Comparison of ENCODE assay signal across 26 mouse cellular contexts in the genomic region with DNA sequence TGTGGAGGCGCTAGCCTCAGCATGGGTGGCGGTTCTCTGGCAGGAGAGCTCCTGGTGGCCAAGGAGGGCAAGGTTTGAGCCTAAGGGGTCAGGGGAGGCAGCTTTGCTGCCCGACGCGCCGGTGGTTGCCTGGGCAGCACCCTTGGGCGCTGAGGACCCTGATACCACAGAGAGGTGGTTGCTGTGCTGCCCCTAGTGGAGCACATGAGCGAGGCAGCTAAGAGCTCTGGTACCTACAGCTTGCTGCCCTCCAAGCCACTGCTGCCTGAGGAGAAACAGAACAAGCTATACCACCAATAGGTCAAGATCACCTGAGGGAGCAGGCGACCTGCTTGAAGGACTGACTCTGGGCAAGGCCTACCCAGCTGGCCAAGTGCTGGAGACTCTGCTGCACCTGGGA. TPM values are rescaled to one million over a fixed set of nuclear protein-coding genes. Genes with fewer than 3 reads are reported as not detected.
A peak's percentile ranks its signal among the peaks of the same experiment; 100 is the strongest.
DNase-seq lines count a peak whose midpoint lies in the region; ATAC-seq and TF ChIP-seq lines count a peak whose summit lies in the region.
"Had no signal": no experiment of that assay in that cellular context is flagged by ENCODE, and none has a peak within 500 bp of the region (broad histone marks: within the 10 kb centered on the region; RNA-seq: fewer than 3 reads in every experiment).

No protein-coding gene starts in this region.

- no peak overlapping the region for H3K9ac ChIP-seq in CH12.LX (ENCODE audit: insufficient read depth, low read depth)
- no peak overlapping the region for H3K9ac ChIP-seq in MEL (ENCODE audit: control insufficient read depth, low read depth, low read length, poor library complexity, severe bottlenecking)
- no peak overlapping the region for H3K9ac ChIP-seq in stomach, postnatal 0 days (ENCODE audit: low read length)
- no peak overlapping the region for H3K9ac ChIP-seq in midbrain, embryonic 13.5 days (replicated peaks)
- H3K9ac ChIP-seq: embryonic facial prominence, embryonic 12.5 days; forebrain, postnatal 0 days; heart, embryonic 15.5 days; limb, embryonic 12.5 days; liver, embryonic 15.5 days; neural tube, embryonic 15.5 days had no signal

- H3K4me1 ChIP-seq in CH12.LX (ENCODE audit: control insufficient read depth in 1 of 2, insufficient read depth in 2 of 2) (no peaks in the 10 kb centered on the region), MEL (ENCODE audit: control insufficient read depth in 1 of 2, insufficient read depth in 2 of 2, low read length in 2 of 2) (no peaks in the 10 kb centered on the region)
- no peaks in the 10 kb centered on the region for H3K4me1 ChIP-seq in stomach, postnatal 0 days (replicated peaks; ENCODE audit: control insufficient read depth, insufficient read depth)
- no peaks in the 10 kb centered on the region for H3K4me1 ChIP-seq in midbrain, embryonic 13.5 days (replicated peaks)
- H3K4me1 ChIP-seq: embryonic facial prominence, embryonic 12.5 days; heart, embryonic 15.5 days; limb, embryonic 12.5 days; liver, embryonic 15.5 days; neural tube, embryonic 15.5 days had no signal

- H3K4me3 ChIP-seq in CH12.LX (replicated peaks in 1 of 3; ENCODE audit: low read depth in 2 of 3, low read length in 2 of 3, poor library complexity in 1 of 3) (no peak overlapping the region), MEL (ENCODE audit: control insufficient read depth in 1 of 2, insufficient read depth in 1 of 2, low read depth in 2 of 2, low read length in 2 of 2) (no peak overlapping the region)
- H3K4me3 ChIP-seq in stomach, postnatal 0 days (ENCODE audit: low read depth, low read length): no peak overlapping the region
- no peak overlapping the region for H3K4me3 ChIP-seq in midbrain, embryonic 13.5 days (replicated peaks)
- H3K4me3 ChIP-seq: embryonic facial prominence, embryonic 12.5 days; gastrocnemius, adult 2 months; heart, embryonic 15.5 days; left cerebral cortex, adult 2 months; limb, embryonic 12.5 days; liver, embryonic 15.5 days; neural tube, embryonic 15.5 days had no signal

- H3K36me3 ChIP-seq in CH12.LX (replicated peaks in 1 of 2; ENCODE audit: control insufficient read depth in 1 of 2, insufficient read depth in 1 of 2, low read length in 1 of 2) (no peaks in the 10 kb centered on the region), MEL (ENCODE audit: control insufficient read depth in 1 of 2, insufficient read depth in 2 of 2, low read length in 2 of 2) (no peaks in the 10 kb centered on the region)
- no peaks in the 10 kb centered on the region for H3K36me3 ChIP-seq in stomach, postnatal 0 days (ENCODE audit: control insufficient read depth, insufficient read depth, low read length)
- H3K36me3 ChIP-seq in midbrain, embryonic 13.5 days: no peaks in the 10 kb centered on the region
- H3K36me3 ChIP-seq: embryonic facial prominence, embryonic 12.5 days; heart, embryonic 15.5 days; limb, embryonic 12.5 days; liver, embryonic 15.5 days; neural tube, embryonic 15.5 days had no signal

- H3K79me2 ChIP-seq in CH12.LX (replicated peaks; ENCODE audit: control insufficient read depth, extremely low read depth, insufficient read depth, poor library complexity, severe bottlenecking): no peaks in the 10 kb centered on the region
- H3K79me2 ChIP-seq in MEL (ENCODE audit: control insufficient read depth, insufficient read depth, low read length, poor library complexity): no peaks in the 10 kb centered on the region

- TF ChIP-seq EP300 in CH12.LX (IDR thresholded peaks at IDR 0.05; ENCODE audit: low read length): no peak
- TF ChIP-seq EP300 in MEL (IDR thresholded peaks at IDR 0.05; ENCODE audit: low read depth in 1 of 2, low read length in 2 of 2): no peak
- TF ChIP-seq EP300 in stomach, postnatal 0 days (optimal IDR thresholded peaks at IDR 0.05): no peak

- no peak for ATAC-seq in stomach, postnatal 0 days (ENCODE audit: low FRiP score, low TSS enrichment)
- ATAC-seq in midbrain, embryonic 13.5 days: no peak
- ATAC-seq: activated CD4-positive, CD25-positive, alpha-beta regulatory T cell, adult 4 months; forebrain, postnatal 0 days; inflammation-experienced regulatory T-cells, adult 6 months had no signal

- TF ChIP-seq RAD21 in CH12.LX (IDR thresholded peaks at IDR 0.05; ENCODE audit: low read depth, low read length): no peak
- no peak for TF ChIP-seq RAD21 in MEL (IDR thresholded peaks at IDR 0.05; ENCODE audit: low read depth, low read length)

- WGBS in stomach, postnatal 0 days: 29% methylated on average over 9 of the region's 9 CpGs
- WGBS in midbrain, embryonic 13.5 days: 32% methylated on average over 9 of the region's 9 CpGs

- in situ Hi-C loops in CH12.LX (cut with MboI; ENCODE audit: low pct_ligation_motif_present, low pct_unique_long_range_greater_than_20kb, low sequenced_read_pairs): no loop called here

- H3K4me2 ChIP-seq in CH12.LX (ENCODE audit: insufficient read depth, low read depth, poor library complexity, severe bottlenecking): no peak overlapping the region
- no peak overlapping the region for H3K4me2 ChIP-seq in stomach, postnatal 0 days (replicated peaks; ENCODE audit: low read depth)
- no peak overlapping the region for H3K4me2 ChIP-seq in midbrain, embryonic 13.5 days (replicated peaks)
- H3K4me2 ChIP-seq: embryonic facial prominence, embryonic 12.5 days; heart, embryonic 15.5 days; limb, embryonic 12.5 days; liver, embryonic 15.5 days; neural tube, embryonic 15.5 days had no signal

- H3K27me3 ChIP-seq in CH12.LX (replicated peaks): peaks cover 24% of the 10 kb centered on the region
- H3K27me3 ChIP-seq in MEL (ENCODE audit: control insufficient read depth in 1 of 2, insufficient read depth in 2 of 2, low read length in 2 of 2): no peaks in the 10 kb centered on the region; a peak in 1 of 4 replicates
- no peaks in the 10 kb centered on the region for H3K27me3 ChIP-seq in stomach, postnatal 0 days (ENCODE audit: control insufficient read depth, insufficient read depth, low read length)
- H3K27me3 ChIP-seq in midbrain, embryonic 13.5 days: no peaks in the 10 kb centered on the region
- H3K27me3 ChIP-seq: embryonic facial prominence, embryonic 12.5 days; heart, embryonic 15.5 days; limb, embryonic 12.5 days; liver, embryonic 15.5 days; neural tube, embryonic 15.5 days had no signal

- H3K27ac ChIP-seq in CH12.LX (ENCODE audit: insufficient read depth, low read depth) (no peak overlapping the region), MEL (ENCODE audit: control insufficient read depth, low read depth, low read length) (no peak overlapping the region)
- H3K27ac ChIP-seq in stomach, postnatal 0 days (replicated peaks): no peak overlapping the region
- H3K27ac ChIP-seq in midbrain, embryonic 13.5 days: no peak overlapping the region
- H3K27ac ChIP-seq: embryonic facial prominence, embryonic 12.5 days; gastrocnemius, adult 2 months; heart, embryonic 15.5 days; left cerebral cortex, adult 2 months; limb, embryonic 12.5 days; liver, embryonic 15.5 days; neural tube, embryonic 15.5 days had no signal

- TF ChIP-seq CTCF in CH12.LX (conservative IDR thresholded peaks at IDR 0.05 in 1 of 2, IDR thresholded peaks at IDR 0.05 in 1 of 2; ENCODE audit: low read depth in 2 of 2, low read length in 2 of 2) (peak; percentile 15 to 27; a peak in 2 of 4 replicates), MEL (IDR thresholded peaks at IDR 0.05 in 2 of 3, conservative IDR thresholded peaks at IDR 0.05 in 1 of 3; ENCODE audit: control insufficient read depth in 1 of 3, insufficient read depth in 1 of 3, low read depth in 2 of 3, low read length in 3 of 3, poor library complexity in 1 of 3, severe bottlenecking in 1 of 3) (peak; percentile 14 to 34 (median 29); a peak in 3 of 6 replicates)
- TF ChIP-seq CTCF in stomach, postnatal 0 days (IDR thresholded peaks at IDR 0.05; ENCODE audit: low read depth): peak; percentile 12; the same call in 1 of the 2 replicates

- dilution Hi-C loops in CH12.LX (cut with MboI; ENCODE audit: extremely low pct_ligation_motif_present, extremely low pct_unique_long_range_greater_than_20kb, low sequenced_read_pairs): no loop called here

- TF ChIP-seq POLR2A in CH12.LX (IDR thresholded peaks at IDR 0.05; ENCODE audit: low read depth, low read length) (no peak), MEL (IDR thresholded peaks at IDR 0.05; ENCODE audit: control insufficient read depth in 1 of 2, insufficient read depth in 1 of 2, low read depth in 1 of 2, low read length in 2 of 2, poor library complexity in 1 of 2) (no peak)

- DNase-seq in kidney, postnatal 10 days: peak; percentile 4
- no peak for DNase-seq in kidney, adult 18-20 months
- DNase-seq in CH12.LX (ENCODE audit: extremely low read depth) (peak; percentile 23), MEL (ENCODE audit: low read depth, low spot score) (peak; percentile 4)
- no peak for DNase-seq in stomach, postnatal 0 days (ENCODE audit: low spot score)
- no peak for DNase-seq in adrenal gland, postnatal 4 days (ENCODE audit: low spot score in 2 of 2)
- DNase-seq in frontal cortex, postnatal 36 days (ENCODE audit: low spot score in 2 of 2): no peak
- DNase-seq: adrenal gland, postnatal 25 days; B cell, adult 2 months; cerebellum, adult 9-10 months; forebrain, postnatal 0 days; gastrocnemius, adult 2 months; heart, adult 18-20 months; lung, postnatal 10 days had no signal

- H3K9me3 ChIP-seq in CH12.LX (replicated peaks; ENCODE audit: low read length) (no peaks in the 10 kb centered on the region), MEL (replicated peaks; ENCODE audit: insufficient read depth, low read length) (no peaks in the 10 kb centered on the region)
- H3K9me3 ChIP-seq in stomach, postnatal 0 days (ENCODE audit: control insufficient read depth, low read length): no peaks in the 10 kb centered on the region
- no peaks in the 10 kb centered on the region for H3K9me3 ChIP-seq in midbrain, embryonic 13.5 days
- H3K9me3 ChIP-seq: embryonic facial prominence, embryonic 12.5 days; heart, embryonic 15.5 days; limb, embryonic 12.5 days; liver, embryonic 15.5 days; neural tube, embryonic 15.5 days had no signal

RNA-seq across cellular contexts. Expression of gene Vmn2r24, which starts 15.1 kb away (rescaled TPM):
- total RNA-seq in CH12.LX (2012; rRNA removed) (not detected in 2 replicates), CH12.LX (2014; rRNA removed) (not detected in 2 replicates), MEL (2012; rRNA removed) (not detected in 2 replicates)
- polyA plus RNA-seq in CH12.LX (2012; ENCODE audit: insufficient read length, low read depth) (0.03 and 0.06 TPM in 2 replicates), MEL (2012; ENCODE audit: insufficient read depth in 1 of 2, insufficient read length in 2 of 2, low read depth in 1 of 2, low replicate concordance in 2 of 2, missing spikeins in 1 of 2) (under 1 TPM in 1 of 2 experiments, not detected in 1; 0.01 TPM)
- not detected in 2 replicates for polyA plus RNA-seq in stomach, postnatal 0 days (2015; fragmentation: Nextera tagmentation; extraction: Ambion mirVana)
- not detected for total RNA-seq in adrenal gland, postnatal 4 days (2021)
- not detected in 2 replicates for polyA plus RNA-seq in midbrain, embryonic 13.5 days (2015; fragmentation: Nextera tagmentation; extraction: Ambion mirVana)
- total RNA-seq: adrenal gland, postnatal 25 days; forebrain, postnatal 0 days; gastrocnemius, adult 2 months; heart, adult 18-20 months had no signal
- polyA plus RNA-seq: cortical plate, adult 2 months; embryonic facial prominence, embryonic 12.5 days; forebrain, postnatal 0 days; heart, embryonic 15.5 days; hindbrain, embryonic 11.5 days; kidney, embryonic 14.5 days; limb, embryonic 12.5 days; liver, embryonic 15.5 days; neural tube, embryonic 15.5 days had no signal

RNA-seq across cellular contexts. Expression of gene Vmn2r25, which starts 59.5 kb away (rescaled TPM):
- not detected in 2 replicates for total RNA-seq in CH12.LX (2012; rRNA removed)
- not detected in 2 replicates for total RNA-seq in CH12.LX (2014; rRNA removed)
- polyA plus RNA-seq in CH12.LX (2012; ENCODE audit: insufficient read length, low read depth): not detected in 2 replicates
- 0.04 TPM in 1 of 2 replicates, not detected in the other for total RNA-seq in MEL (2012; rRNA removed)
- polyA plus RNA-seq in MEL (2012; ENCODE audit: insufficient read depth in 1 of 2, insufficient read length in 2 of 2, low read depth in 1 of 2, low replicate concordance in 2 of 2, missing spikeins in 1 of 2): not detected
- polyA plus RNA-seq in stomach, postnatal 0 days (2015; fragmentation: Nextera tagmentation; extraction: Ambion mirVana): not detected in 2 replicates
- not detected for total RNA-seq in adrenal gland, postnatal 4 days (2021)
- polyA plus RNA-seq in midbrain, embryonic 13.5 days (2015; fragmentation: Nextera tagmentation; extraction: Ambion mirVana): not detected in 2 replicates
- total RNA-seq: adrenal gland, postnatal 25 days; forebrain, postnatal 0 days; gastrocnemius, adult 2 months; heart, adult 18-20 months; left cerebral cortex, adult 2 months had no signal
- polyA plus RNA-seq: activated CD4-positive, CD25-positive, alpha-beta regulatory T cell, adult 4 months; cortical plate, adult 2 months; embryonic facial prominence, embryonic 12.5 days; forebrain, postnatal 0 days; heart, embryonic 15.5 days; hindbrain, embryonic 11.5 days; inflammation-experienced regulatory T-cells, adult 6 months; kidney, embryonic 14.5 days; limb, embryonic 12.5 days; liver, embryonic 15.5 days; neural tube, embryonic 15.5 days had no signal

Comparison
In these comparisons a context has a peak if more than half of its experiments do, and no peak if none do; other contexts are left out.
1. DNase-seq: peak in kidney, postnatal 10 days (single experiment), CH12.LX (single experiment) and MEL (single experiment); none in kidney, adult 18-20 months (single experiment), stomach, postnatal 0 days (single experiment), adrenal gland, postnatal 4 days (0 of 2) and frontal cortex, postnatal 36 days (0 of 2).
2. Peak in every context shown above with its lines, with median percentiles within 50 percentile points of each other: CTCF ChIP-seq.